Mouse (Mus musculus) CH12.LX (cell line): ENCODE data around the gene Clpb. TPM values are rescaled to one million over a fixed set of nuclear protein-coding genes. Genes with fewer than 3 reads are reported as not detected.
A peak's percentile ranks its signal among the peaks of the same experiment; 100 is the strongest.

ENCODE experiments used
- DNase-seq: peaks from one replicate; pipeline ENCODE4 v3.0.0-alpha.2; 2013; ENCODE audit errors: extremely low read depth
- H3K27ac ChIP-seq: 2 replicates; pipeline ENCODE4 v1.5.1; 2012; ENCODE audit warnings: low read depth, mild to moderate bottlenecking, control low read depth, moderate library complexity; ENCODE audit not compliant: insufficient read depth
- H3K27me3 ChIP-seq: replicated peaks from 2 replicates; pipeline ENCODE3; 2012; ENCODE audit warnings: inconsistent platforms
- H3K36me3 ChIP-seq, 2 experiments: replicated peaks in 1 of 2; 2 replicates each; pipeline versions ENCODE3 to v1.6.1; 2012; ENCODE audit warnings: inconsistent platforms in 1 of 2, low read length in 1 of 2, mild to moderate bottlenecking in 1 of 2, mixed read lengths in 1 of 2, moderate library complexity in 1 of 2; ENCODE audit not compliant: control insufficient read depth in 1 of 2, insufficient read depth in 1 of 2
- H3K4me1 ChIP-seq, 2 experiments: 2 replicates each; pipeline ENCODE4 v1.6.1; 2012; ENCODE audit warnings: inconsistent platforms in 1 of 2, moderate library complexity in 1 of 2; ENCODE audit not compliant: insufficient read depth in 2 of 2, control insufficient read depth in 1 of 2
- H3K4me2 ChIP-seq: 2 replicates; pipeline ENCODE4 v1.6.1; 2012; ENCODE audit warnings: low read depth, mild to moderate bottlenecking, control low read depth; ENCODE audit not compliant: poor library complexity, insufficient read depth, severe bottlenecking
- H3K4me3 ChIP-seq, 3 experiments: fragments of 150-350 bp in 1 of 3; sonication (generic) in 1 of 3; replicated peaks in 1 of 3; 2 replicates each; pipeline versions ENCODE3 to v1.5.1; 2011 to 2012; ENCODE audit warnings: low read depth in 2 of 3, low read length in 2 of 3, mild to moderate bottlenecking in 2 of 3, moderate library complexity in 2 of 3, control low read depth in 1 of 3, improper control_type of control experiment in 1 of 3, inconsistent platforms in 1 of 3, mixed read lengths in 1 of 3; ENCODE audit not compliant: poor library complexity in 1 of 3
- H3K79me2 ChIP-seq: replicated peaks from 2 replicates; pipeline ENCODE4 v1.6.1; 2012; ENCODE audit warnings: mild to moderate bottlenecking, moderate library complexity; ENCODE audit not compliant: control insufficient read depth, poor library complexity, insufficient read depth, severe bottlenecking; ENCODE audit errors: extremely low read depth
- H3K9ac ChIP-seq: 2 replicates; pipeline ENCODE4 v1.6.1; 2012; ENCODE audit warnings: low read depth, mild to moderate bottlenecking, control low read depth, moderate library complexity; ENCODE audit not compliant: insufficient read depth
- H3K9me3 ChIP-seq: replicated peaks from 2 replicates; pipeline ENCODE3; 2012; ENCODE audit warnings: low read length, inconsistent platforms, mixed read lengths
- BHLHE40 ChIP-seq: IDR thresholded peaks from 2 replicates; pipeline ENCODE4 v1.6.1; 2011; ENCODE audit warnings: mild to moderate bottlenecking, low read depth, low read length, improper control_type of control experiment
- CHD2 ChIP-seq: IDR thresholded peaks from 2 replicates; pipeline ENCODE4 v1.6.1; 2011; ENCODE audit warnings: low read length, improper control_type of control experiment
- CTCF ChIP-seq, 2 experiments: IDR thresholded peaks in 1 of 2; conservative IDR thresholded peaks in 1 of 2; 2 replicates each; pipeline ENCODE4 v1.5.1; 2011 to 2012; ENCODE audit warnings: low read depth in 2 of 2, low read length in 2 of 2, improper control_type of control experiment in 1 of 2, inconsistent platforms in 1 of 2, mild to moderate bottlenecking in 1 of 2, moderate library complexity in 1 of 2
- E2F4 ChIP-seq: IDR thresholded peaks from 2 replicates; pipeline ENCODE4 v1.6.1; 2011; ENCODE audit warnings: low read depth, low read length, improper control_type of control experiment; ENCODE audit not compliant: insufficient replicate concordance
- ELF1 ChIP-seq: IDR thresholded peaks from 2 replicates; pipeline ENCODE4 v1.6.1; 2014; ENCODE audit warnings: low read depth, mild to moderate bottlenecking, inconsistent platforms, low read length, improper control_type of control experiment
- EP300 ChIP-seq: IDR thresholded peaks from 2 replicates; pipeline ENCODE4 v1.6.1; 2011; ENCODE audit warnings: low read length, improper control_type of control experiment
- HCFC1 ChIP-seq: IDR thresholded peaks from 2 replicates; pipeline ENCODE4 v1.6.1; 2012; ENCODE audit warnings: low read depth, mild to moderate bottlenecking, inconsistent platforms, low read length, improper control_type of control experiment
- JUN ChIP-seq: IDR thresholded peaks from 2 replicates; pipeline ENCODE4 v1.6.1; 2011; ENCODE audit warnings: low read depth, mild to moderate bottlenecking, low read length, improper control_type of control experiment, moderate library complexity; ENCODE audit not compliant: insufficient read depth
- MEF2A ChIP-seq: IDR thresholded peaks from 2 replicates; pipeline ENCODE4 v1.6.1; 2014; ENCODE audit warnings: low read depth, mild to moderate bottlenecking, inconsistent platforms, low read length, improper control_type of control experiment, borderline replicate concordance
- NELFE ChIP-seq: IDR thresholded peaks from 2 replicates; pipeline ENCODE4 v1.6.1; 2011; ENCODE audit warnings: low read depth, low read length, improper control_type of control experiment
- NRF1 ChIP-seq: IDR thresholded peaks from 2 replicates; pipeline ENCODE4 v1.6.1; 2014; ENCODE audit warnings: low read depth, mild to moderate bottlenecking, inconsistent platforms, low read length, improper control_type of control experiment, moderate library complexity
- POLR2A ChIP-seq: IDR thresholded peaks from 2 replicates; pipeline ENCODE4 v1.6.1; 2011; ENCODE audit warnings: low read depth, mild to moderate bottlenecking, improper control_type of control experiment, low read length
- SIN3A ChIP-seq: IDR thresholded peaks from 2 replicates; pipeline ENCODE4 v1.6.1; 2012; ENCODE audit warnings: low read length, improper control_type of control experiment, inconsistent platforms
- SMC3 ChIP-seq: IDR thresholded peaks from 2 replicates; pipeline ENCODE4 v1.6.1; 2011; ENCODE audit warnings: low read depth, low read length, improper control_type of control experiment
- TBP ChIP-seq: conservative IDR thresholded peaks from 2 replicates; pipeline ENCODE4 v1.6.1; 2011; ENCODE audit warnings: low read depth, low read length, improper control_type of control experiment
- USF1 ChIP-seq: IDR thresholded peaks from 2 replicates; pipeline ENCODE4 v1.6.1; 2014; ENCODE audit warnings: low read depth, mild to moderate bottlenecking, inconsistent platforms, low read length, improper control_type of control experiment
- ZNF384 ChIP-seq: IDR thresholded peaks from 2 replicates; pipeline ENCODE4 v1.6.1; 2012; ENCODE audit warnings: low read depth, low read length, improper control_type of control experiment, inconsistent platforms
- dilution Hi-C: fragments of 300-500 bp; cut with MboI; formaldehyde crosslinking; loops from 2 replicates; pipeline ENCODE4 v1.14.3; 2020; ENCODE audit warnings: low sequenced_read_pairs; ENCODE audit not compliant: extremely low pct_unique_long_range_greater_than_20kb, extremely low pct_ligation_motif_present
- in situ Hi-C: fragments of 300-500 bp; cut with MboI; formaldehyde crosslinking; loops from 3 replicates; pipeline ENCODE4 v1.14.3; 2019; ENCODE audit warnings: low sequenced_read_pairs, low pct_ligation_motif_present, low pct_unique_long_range_greater_than_20kb, mixed read lengths
- polyA plus RNA-seq: library from polyadenylated mRNA; unstranded; fragments of >175 nt; gene quantifications from 2 replicates; pipeline ENCODE4 v1.2.1, GENCODE M21; 2012; ENCODE audit warnings: low read depth; ENCODE audit not compliant: insufficient read length
- total RNA-seq, 2 experiments: library from RNA; depleted of rRNA; stranded (reverse); fragments of 300-350 nt in 1 of 2; fragments of >200 nt in 1 of 2; gene quantifications; 2 replicates each; pipeline ENCODE4 v1.2.3; 2012 to 2014

The Clpb gene
- total and polyA plus RNA-seq, 3 experiments, result 25.5 to 68.4 (median 41.7) TPM

DNA sequence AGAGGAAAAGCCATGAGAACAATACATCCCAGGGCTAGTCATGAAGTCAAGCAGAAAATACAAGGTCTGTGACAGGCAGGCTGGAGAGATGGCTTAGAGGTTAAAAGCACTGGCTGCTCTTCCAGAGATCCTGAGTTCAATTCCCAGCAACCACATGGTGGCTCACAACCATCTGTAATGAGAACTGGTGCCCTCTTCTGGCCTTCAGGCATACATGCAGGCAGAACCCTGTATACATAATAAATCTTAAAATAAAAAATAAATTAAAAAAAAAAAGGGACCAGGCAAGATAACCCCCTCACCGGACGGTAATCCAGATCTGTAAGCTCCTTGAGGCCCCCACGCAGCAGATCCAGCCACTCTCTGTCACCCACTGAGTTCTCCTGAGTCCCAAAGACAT, 166.9 kb downstream of the Clpb start:
- no peak for DNase-seq
- in situ Hi-C loops, result no loop called here

DNA sequence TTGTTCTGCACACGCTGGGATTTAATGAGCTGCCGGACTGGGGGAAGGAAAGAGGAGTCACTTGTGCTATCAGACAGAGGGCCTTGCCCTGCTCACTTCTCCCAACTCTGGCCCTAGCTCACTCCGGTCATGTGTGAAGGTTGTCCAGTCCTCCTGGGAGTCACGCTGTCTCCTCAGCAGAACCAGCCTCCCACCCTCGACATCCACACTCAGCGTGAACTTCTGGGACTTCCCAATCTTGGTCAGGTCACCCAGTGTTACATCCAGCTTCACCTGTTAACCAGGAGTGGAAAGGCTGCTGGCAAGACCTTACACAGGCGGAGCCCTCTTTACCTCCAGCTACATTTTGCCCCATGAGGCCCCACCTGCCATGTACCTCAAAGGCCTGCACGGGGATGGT, 168.0 kb downstream of the Clpb start:
- TF ChIP-seq SMC3, result no peak
- no peak for TF ChIP-seq ZNF384
- TF ChIP-seq SIN3A, result no peak
- no peak for TF ChIP-seq NELFE
- TF ChIP-seq TBP, result no peak
- no peak for TF ChIP-seq ELF1
- TF ChIP-seq E2F4, result no peak
- TF ChIP-seq EP300, result no peak
- no peak for TF ChIP-seq BHLHE40
- no peak for TF ChIP-seq HCFC1
- TF ChIP-seq MEF2A, result no peak
- TF ChIP-seq JUN, result no peak
- no peak for TF ChIP-seq CHD2
- TF ChIP-seq NRF1, result no peak
- no peak for TF ChIP-seq POLR2A
- TF ChIP-seq, all 38 proteins: peak for 0
- H3K36me3 ChIP-seq, result peaks cover 65 to 84% of the 10 kb centered on the region in 2 experiments
- dilution Hi-C loops, result no loop called here

More for the DNA sequence above, 166.9 kb downstream of the Clpb start:
- Histone ChIP-seq H3K79me2 (peaks cover 12% of the 10 kb centered on the region), H3K27me3 (no peaks in the 10 kb centered on the region), H3K4me3 (no peak overlapping the region), H3K9ac (no peak overlapping the region), H3K9me3 (peaks cover 3% of the 10 kb centered on the region), H3K36me3 (peaks cover 75 to 95% of the 10 kb centered on the region in 2 experiments), H3K4me1 (peaks cover 3 to 19% of the 10 kb centered on the region in 2 experiments; a peak in 3 of 4 replicates), H3K4me2 (no peak overlapping the region), H3K27ac (no peak overlapping the region)
- dilution Hi-C loops, result no loop called here
- no peak for TF ChIP-seq USF1
- peak in 1 of 2 experiments; percentile 44; a peak in 2 of 4 replicates for TF ChIP-seq CTCF (conservative IDR thresholded peaks at IDR 0.05 in 1 of 2, IDR thresholded peaks at IDR 0.05 in 1 of 2; ENCODE audit: low read depth in 2 of 2, low read length in 2 of 2)
- TF ChIP-seq, all 38 proteins: peak for 1

More for the DNA sequence above, 168.0 kb downstream of the Clpb start:
- no peak overlapping the region for H3K27ac ChIP-seq
- in situ Hi-C loops, result no loop called here
- no peak overlapping the region for H3K4me2 ChIP-seq
- peaks cover 19% of the 10 kb centered on the region for H3K79me2 ChIP-seq
- DNase-seq, result no peak
- H3K9ac ChIP-seq, result no peak overlapping the region
- peaks cover 3% of the 10 kb centered on the region for H3K9me3 ChIP-seq
- no peak overlapping the region for H3K4me3 ChIP-seq
- H3K4me1 ChIP-seq, result peaks cover 3 to 22% of the 10 kb centered on the region in 2 experiments; a peak in 3 of 4 replicates
- no peaks in the 10 kb centered on the region for H3K27me3 ChIP-seq
